Mouse (Mus musculus) hindbrain, embryonic 11.5 days (tissue): ENCODE measurements around the gene Mrrf. TPM values are rescaled to one million over a fixed set of nuclear protein-coding genes. Genes with fewer than 3 reads are reported as not detected.
"Not testable (repeated sequence)": the region's sequence is repeated elsewhere in the genome, so short reads cannot be mapped to it uniquely, and the experiment has no call there.

Source experiments
- ATAC-seq: fragments of 200-750 bp; cut with Nextera tagmentation; 2 replicates; pipeline ENCODE4 v1.8.0; 2017; ENCODE audit warnings: mild to moderate bottlenecking, moderate TSS enrichment, moderate library complexity; ENCODE audit not compliant: low FRiP score
- DNase-seq: peaks from one replicate; pipeline ENCODE4 v3.0.0-alpha.2; 2015; ENCODE audit warnings: low spot score
- H3K27ac ChIP-seq: fragments of 300-500 bp; sonication (generic); 2 replicates; pipeline ENCODE4 v1.5.1; 2014; ENCODE audit warnings: mild to moderate bottlenecking, low read depth, low read length
- H3K27me3 ChIP-seq: fragments of 300-500 bp; sonication (generic); 2 replicates; pipeline ENCODE4 v1.6.1; 2014; ENCODE audit warnings: mild to moderate bottlenecking, low read length, moderate library complexity, mixed read lengths; ENCODE audit not compliant: control insufficient read depth, insufficient read depth
- H3K36me3 ChIP-seq: fragments of 300-500 bp; sonication (generic); 2 replicates; pipeline ENCODE4 v1.6.1; 2014; ENCODE audit warnings: mild to moderate bottlenecking, low read length, moderate library complexity, mixed read lengths; ENCODE audit not compliant: control insufficient read depth, insufficient read depth
- H3K4me1 ChIP-seq: fragments of 300-500 bp; sonication (generic); replicated peaks from 2 replicates; pipeline ENCODE4 v1.6.1; 2014; ENCODE audit warnings: low read length, mixed read lengths; ENCODE audit not compliant: control insufficient read depth, insufficient read depth
- H3K4me2 ChIP-seq: fragments of 300-500 bp; sonication (generic); replicated peaks from 2 replicates; pipeline ENCODE4 v1.6.1; 2014; ENCODE audit warnings: mild to moderate bottlenecking, low read depth, low read length
- H3K4me3 ChIP-seq: fragments of 300-500 bp; sonication (generic); 2 replicates; pipeline ENCODE4 v1.5.1; 2014; ENCODE audit warnings: low read depth, low read length
- H3K9ac ChIP-seq: fragments of 300-500 bp; sonication (generic); 2 replicates; pipeline ENCODE4 v1.6.1; 2014; ENCODE audit warnings: low read depth, low read length
- H3K9me3 ChIP-seq: fragments of 300-500 bp; sonication (generic); 2 replicates; pipeline ENCODE4 v1.6.1; 2016; ENCODE audit warnings: low read length; ENCODE audit not compliant: control insufficient read depth
- WGBS: fragments of 180-500 bp; shearing (Covaris S2); extraction: QIAGEN DNeasy Blood & Tissue Kit; methylation state at CpG from one replicate; pipeline ENCODE4 v1.1.7; 2014; 5-methylcytosine and 5-hydroxymethylcytosine counted together
- polyA plus RNA-seq: library from polyadenylated mRNA; unstranded; fragments of >200 nt; fragmentation: Nextera tagmentation; extraction: Ambion mirVana; gene quantifications from 2 replicates; pipeline ENCODE4 v1.2.1, GENCODE M21; 2014

Gene Mrrf
- polyA plus RNA-seq, 1 experiment from 2014 or later, result 35.9 TPM

DNA sequence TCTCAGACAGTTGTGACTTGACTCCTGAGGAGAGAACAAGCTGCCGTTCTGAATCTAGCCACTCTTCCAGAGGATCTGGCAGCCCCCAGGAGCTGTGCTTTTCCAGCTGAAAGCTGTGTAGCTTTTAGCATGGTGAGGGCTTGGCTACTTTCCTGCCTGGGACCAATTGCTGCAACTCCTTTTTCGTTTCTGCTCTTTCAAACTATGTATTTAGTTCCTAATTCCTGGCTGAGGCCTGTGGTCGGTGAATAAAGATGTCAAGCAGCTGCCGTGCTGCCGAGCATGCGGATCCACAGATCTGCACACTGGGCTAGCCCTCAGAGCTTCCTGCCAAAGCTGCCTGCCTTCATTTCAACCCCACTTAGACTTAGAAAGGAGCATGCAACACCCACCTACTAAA is 48.7 kb downstream of the Mrrf start:
- Histone ChIP-seq H3K9ac (no peak overlapping the region), H3K36me3 (no peaks in the 10 kb centered on the region), H3K27ac (no peak overlapping the region), H3K4me3 (no peak overlapping the region), H3K27me3 (no peaks in the 10 kb centered on the region), H3K4me2 (no peak overlapping the region), H3K4me1 (no peaks in the 10 kb centered on the region), H3K9me3 (no peaks in the 10 kb centered on the region)
- DNase-seq (no peak), ATAC-seq (no peak)
- 82% methylated on average over 6 of the region's 6 CpGs for WGBS

DNA sequence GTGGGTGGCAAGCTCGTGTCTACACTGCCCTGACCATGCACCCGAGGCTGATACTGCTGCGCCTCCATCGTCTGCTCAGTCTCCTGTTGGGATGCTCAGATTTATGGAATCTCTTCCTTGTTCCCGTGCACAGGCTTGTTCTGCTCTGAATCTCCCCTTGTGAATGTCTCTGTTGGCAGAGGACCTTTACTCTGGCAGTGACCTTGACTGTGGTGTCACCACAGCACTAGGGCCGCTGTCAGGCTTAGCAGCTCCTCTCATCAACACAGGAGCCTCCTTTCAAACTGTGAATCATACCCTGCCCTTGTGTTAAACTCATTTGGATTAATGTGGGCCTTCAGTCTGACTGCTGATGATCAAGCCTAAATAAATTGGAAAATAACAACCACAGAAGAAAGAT is 53.0 kb downstream of the Mrrf start:
- H3K4me3 ChIP-seq, ATAC-seq, H3K9ac ChIP-seq, H3K4me2 ChIP-seq, H3K9me3 ChIP-seq, H3K4me1 ChIP-seq, DNase-seq, H3K36me3 ChIP-seq, H3K27me3 ChIP-seq, H3K27ac ChIP-seq: not testable (repeated sequence)
- 82% methylated on average over 6 of the region's 6 CpGs for WGBS

DNA sequence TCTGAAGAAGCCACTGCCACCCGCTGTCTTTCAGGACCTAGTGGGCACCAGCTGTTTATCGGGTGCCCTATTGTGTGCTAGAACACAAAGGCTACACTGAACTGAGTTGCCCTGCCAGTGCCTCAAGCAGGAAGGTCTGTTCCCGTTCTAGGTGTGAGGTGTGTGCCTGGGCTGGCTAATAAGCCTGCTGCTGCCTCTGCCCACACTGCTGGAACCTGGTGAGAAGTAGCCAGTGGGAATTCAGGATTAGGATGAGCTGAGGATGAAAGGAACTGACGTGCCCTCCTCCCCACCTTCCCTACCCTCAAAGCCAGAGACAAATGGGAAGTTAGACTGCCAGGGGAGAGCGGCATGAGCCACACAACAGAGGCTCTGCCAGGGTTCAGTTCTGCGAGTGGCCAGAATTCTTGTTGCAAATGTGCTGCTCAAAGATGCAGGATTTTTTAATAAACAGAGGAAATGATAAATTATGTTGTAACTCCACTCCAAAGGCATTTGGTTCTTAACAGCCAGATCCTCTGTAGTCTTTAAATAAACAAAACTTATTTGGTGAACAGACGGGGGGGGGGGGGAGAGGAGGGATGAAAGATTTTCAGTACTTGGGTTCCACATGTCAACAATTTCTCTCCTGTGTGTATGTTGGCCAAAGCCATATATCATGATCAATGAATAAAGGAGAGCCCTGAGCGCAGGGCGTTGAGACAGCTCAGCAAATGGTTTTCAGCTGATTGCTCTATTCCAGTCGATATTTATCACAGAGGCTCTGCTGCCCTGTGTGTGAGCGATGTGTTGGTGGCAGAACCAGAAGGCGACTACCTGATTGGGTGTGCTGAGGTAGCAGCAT is 55.1 kb downstream of the Mrrf start:
- no peak overlapping the region for H3K9ac ChIP-seq
- H3K27ac ChIP-seq, result no peak overlapping the region
- H3K9me3 ChIP-seq, result no peaks in the 10 kb centered on the region
- DNase-seq, result no peak
- no peaks in the 10 kb centered on the region for H3K4me1 ChIP-seq
- H3K27me3 ChIP-seq, result no peaks in the 10 kb centered on the region
- no peak overlapping the region for H3K4me3 ChIP-seq
- no peak overlapping the region for H3K4me2 ChIP-seq
- ATAC-seq, result no peak
- 60% methylated on average over 12 of the region's 12 CpGs for WGBS
- H3K36me3 ChIP-seq, result no peaks in the 10 kb centered on the region

DNA sequence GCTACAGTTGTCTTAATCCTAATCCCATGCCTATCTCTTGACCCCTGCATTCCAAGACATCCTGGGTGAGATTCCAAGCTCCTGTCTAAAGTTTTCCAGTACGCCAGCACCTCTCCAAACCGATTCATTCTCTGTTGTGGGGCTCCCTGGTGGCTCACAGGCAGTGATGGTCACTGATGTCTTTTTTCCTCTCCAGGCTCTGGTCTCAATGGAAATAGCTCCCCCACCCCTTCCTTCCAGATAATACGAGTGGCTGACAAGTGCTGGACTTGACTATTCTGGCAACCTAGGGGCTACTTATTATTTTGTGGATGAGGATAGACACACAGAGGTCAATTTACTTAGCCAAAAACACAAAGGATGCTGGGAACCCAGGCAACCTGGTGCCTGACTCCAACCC is 60.8 kb downstream of the Mrrf start:
- DNase-seq (no peak), ATAC-seq (no peak)
- Histone ChIP-seq H3K9me3 (no peaks in the 10 kb centered on the region), H3K9ac (no peak overlapping the region), H3K27me3 (peaks cover 15% of the 10 kb centered on the region), H3K4me3 (no peak overlapping the region), H3K4me1 (peaks cover 3% of the 10 kb centered on the region; the same call in 1 of the 2 replicates), H3K4me2 (no peak overlapping the region), H3K36me3 (no peaks in the 10 kb centered on the region), H3K27ac (no peak overlapping the region)
- WGBS, result 64% methylated on average over 3 of the region's 3 CpGs

DNA sequence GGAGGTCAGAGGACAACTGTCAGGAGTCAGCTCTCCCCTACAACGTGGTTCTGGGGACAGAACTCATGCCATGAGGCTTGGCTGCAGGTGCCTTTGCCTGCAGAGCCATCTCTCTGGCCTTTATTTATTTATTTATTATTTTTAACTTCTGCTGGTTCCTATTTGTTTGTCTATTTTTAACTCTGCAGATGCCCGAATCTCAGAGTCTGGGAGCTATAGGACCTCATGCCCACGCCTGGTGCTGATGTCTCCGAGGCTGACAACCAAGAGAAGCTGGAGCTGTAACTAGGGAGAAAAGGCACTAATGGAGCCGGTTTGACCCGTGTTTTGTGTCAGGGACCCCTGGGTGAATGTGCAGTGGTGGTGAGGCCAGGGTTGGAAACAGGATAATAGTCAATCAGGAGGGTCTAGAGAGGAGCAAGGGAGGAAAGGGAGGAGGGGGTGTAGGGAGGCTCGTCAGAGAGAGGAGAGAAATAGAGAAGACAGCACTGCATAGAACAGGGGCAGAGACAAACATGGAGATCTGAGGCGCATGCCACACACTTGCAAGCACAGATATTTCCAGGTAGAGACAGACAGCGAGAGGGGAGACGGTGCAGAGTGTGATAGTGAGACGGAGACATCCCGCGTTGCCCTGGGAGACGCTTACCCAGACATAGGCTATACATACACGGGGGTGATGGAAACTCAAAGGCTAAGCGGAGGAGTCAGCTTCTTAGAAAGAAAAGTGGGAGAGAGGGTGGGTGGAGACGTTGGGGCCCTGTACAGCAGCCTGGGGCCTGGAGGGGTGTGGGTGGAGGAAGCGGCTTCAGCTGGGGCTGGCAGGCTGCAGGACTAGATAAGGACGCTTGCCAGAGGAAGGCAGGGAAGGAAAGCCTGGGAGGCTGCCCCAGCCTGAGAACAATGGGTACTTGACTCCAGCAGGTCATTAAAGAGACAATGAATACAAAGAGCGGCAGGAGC is 62.0 kb downstream of the Mrrf start:
- Histone ChIP-seq H3K36me3 (no peaks in the 10 kb centered on the region), H3K9ac (peak overlapping the region; percentile 7), H3K4me1 (peaks cover 3% of the 10 kb centered on the region; the same call in 1 of the 2 replicates), H3K27me3 (peaks cover 25% of the 10 kb centered on the region), H3K4me2 (peak overlapping the region; percentile 22), H3K27ac (no peak overlapping the region; the same call in 1 of the 2 replicates), H3K4me3 (peak overlapping the region; percentile 15), H3K9me3 (no peaks in the 10 kb centered on the region)
- DNase-seq, result peak; percentile 50
- ATAC-seq, result peak; percentile 73
- WGBS, result 14% methylated on average over 20 of the region's 20 CpGs

DNA sequence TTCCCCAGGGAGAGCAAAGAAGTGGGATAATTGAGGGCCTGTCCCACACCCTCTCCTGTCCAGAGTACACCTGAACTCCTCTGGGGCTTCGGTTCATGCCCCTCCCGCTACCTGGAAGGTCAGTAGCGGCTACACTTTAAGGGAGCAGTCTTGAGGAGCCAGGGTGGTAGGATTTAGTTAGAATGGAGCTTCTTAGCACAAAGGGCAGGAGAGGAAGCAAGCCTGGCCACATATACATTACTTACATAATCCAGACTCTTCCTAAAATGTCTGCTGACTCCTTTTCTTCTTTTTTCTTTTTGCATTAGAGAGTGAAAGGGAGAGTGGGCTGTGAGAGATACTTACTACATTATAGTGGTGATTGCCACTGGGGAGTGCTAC is 62.7 kb downstream of the Mrrf start:
- no peak for DNase-seq
- Histone ChIP-seq H3K4me3 (no peak overlapping the region), H3K9me3 (no peaks in the 10 kb centered on the region), H3K36me3 (no peaks in the 10 kb centered on the region), H3K4me1 (peaks cover 6% of the 10 kb centered on the region; the same call in 1 of the 2 replicates), H3K4me2 (peak overlapping the region; percentile 22), H3K27ac (no peak overlapping the region), H3K27me3 (peaks cover 30% of the 10 kb centered on the region), H3K9ac (peak overlapping the region; percentile 7; the same call in 1 of the 2 replicates)
- WGBS, result 20% methylated on average over 3 of the region's 3 CpGs
- ATAC-seq, result no peak

DNA sequence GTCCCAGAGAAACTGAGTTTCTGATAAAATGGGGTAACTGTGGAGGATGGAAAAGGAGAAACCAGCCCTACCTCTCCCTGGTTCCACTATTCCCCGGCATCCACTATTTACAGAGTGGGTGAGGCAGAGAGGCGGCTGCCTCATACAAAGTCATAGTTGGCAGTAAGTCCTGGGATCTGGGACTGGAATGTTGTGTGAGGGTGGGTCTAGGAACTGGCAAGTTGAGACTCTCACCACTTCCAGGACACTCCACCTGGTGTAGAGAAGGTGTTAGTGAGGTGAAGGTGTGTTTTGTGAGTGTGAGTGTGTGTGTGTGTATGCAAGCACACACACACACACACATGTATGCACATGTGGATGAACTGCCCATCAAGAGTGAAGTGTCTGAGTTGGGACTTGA is 64.6 kb downstream of the Mrrf start:
- no peaks in the 10 kb centered on the region for H3K9me3 ChIP-seq
- DNase-seq, result no peak
- ATAC-seq, result no peak
- 92% methylated on average over 2 of the region's 2 CpGs for WGBS
- H3K27ac ChIP-seq, result no peak overlapping the region
- H3K4me2 ChIP-seq, result no peak overlapping the region
- no peak overlapping the region for H3K4me3 ChIP-seq
- peaks cover 37% of the 10 kb centered on the region for H3K27me3 ChIP-seq
- no peaks in the 10 kb centered on the region for H3K36me3 ChIP-seq
- peaks cover 6% of the 10 kb centered on the region; the same call in 1 of the 2 replicates for H3K4me1 ChIP-seq
- no peak overlapping the region for H3K9ac ChIP-seq

DNA sequence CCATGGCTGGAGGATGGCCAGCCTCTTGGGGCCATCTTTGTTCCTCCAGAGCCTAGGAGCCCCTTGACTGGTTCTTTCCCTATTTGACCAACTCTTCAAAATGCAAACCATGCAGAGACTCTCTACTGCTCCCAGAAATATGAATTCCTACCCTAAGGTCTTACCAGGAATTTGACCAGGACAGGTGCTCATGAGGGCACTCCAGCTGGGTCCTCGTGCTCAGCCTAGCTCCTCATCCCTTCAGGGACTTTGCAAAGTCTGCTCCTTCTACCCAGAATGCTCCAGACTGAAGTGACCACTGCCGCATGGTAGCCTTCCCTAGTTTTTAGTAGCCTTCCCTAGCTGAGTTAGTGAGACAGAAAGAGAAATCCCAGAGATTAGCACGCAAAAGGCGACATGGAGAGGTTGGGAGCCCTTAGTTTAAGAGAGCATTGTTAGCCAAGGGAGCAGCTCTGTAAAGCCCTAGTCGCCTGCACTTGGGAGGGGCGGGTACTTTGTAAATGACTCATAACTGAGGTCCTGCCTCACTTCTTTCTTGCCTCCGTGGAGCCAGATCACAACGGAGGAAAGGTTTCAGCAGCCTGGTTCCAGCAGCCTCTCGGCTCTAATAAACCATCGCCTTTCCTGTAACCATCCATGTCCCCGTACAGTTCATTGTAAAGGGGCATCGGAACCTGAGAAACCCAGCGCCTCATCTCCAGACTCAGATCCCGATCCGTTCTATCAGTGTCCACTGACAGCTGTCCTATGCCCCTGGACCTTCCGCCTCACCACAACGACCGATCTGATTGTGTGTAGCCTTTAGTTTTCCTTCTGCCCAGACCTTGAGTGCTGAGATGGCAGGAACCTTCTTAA is 65.8 kb downstream of the Mrrf start:
- 31% methylated on average over 18 of the region's 18 CpGs for WGBS
- Histone ChIP-seq H3K4me2 (peak overlapping the region; percentile 80; the same call in 1 of the 2 replicates), H3K27ac (no peak overlapping the region), H3K27me3 (peaks cover 37% of the 10 kb centered on the region), H3K9ac (no peak overlapping the region), H3K36me3 (no peaks in the 10 kb centered on the region), H3K4me1 (peaks cover 6% of the 10 kb centered on the region; the same call in 1 of the 2 replicates), H3K4me3 (no peak overlapping the region), H3K9me3 (no peaks in the 10 kb centered on the region)
- DNase-seq (no peak), ATAC-seq (no peak)
